ENCODE assay signal across 10 mouse cellular contexts in genomic region chr2:164803201-164803920, GRCm38 (mm10). TPM values are rescaled to one million over a fixed set of nuclear protein-coding genes. Genes with fewer than 3 reads are reported as not detected.
A peak's percentile ranks its signal among the peaks of the same experiment; 100 is the strongest.
DNase-seq lines count a peak whose midpoint lies in the region; ATAC-seq and TF ChIP-seq lines count a peak whose summit lies in the region.
"Had no signal": no experiment of that assay in that cellular context is flagged by ENCODE, and none has a peak within 500 bp of the region (broad histone marks: within the 10 kb centered on the region; RNA-seq: fewer than 3 reads in every experiment).

No protein-coding gene starts in this region.

- no peak for DNase-seq in hindbrain, embryonic 10.5 days (ENCODE audit: low spot score)
- no peak for DNase-seq in layer of hippocampus, postnatal 25 days (ENCODE audit: extremely low spot score in 1 of 2, low spot score in 1 of 2)
- no peak for DNase-seq in lung, postnatal 10 days
- DNase-seq: lung, postnatal 36 days; thymus, adult 18-20 months had no signal

- H3ac ChIP-seq in C2C12 (ENCODE audit: control insufficient read depth, insufficient read length, low read depth): peak overlapping the region; percentile 61

- H3K9me3 ChIP-seq in erythroblast, embryonic 14.5 days (ENCODE audit: control insufficient read depth, low read length): no peaks in the 10 kb centered on the region
- no peaks in the 10 kb centered on the region for H3K9me3 ChIP-seq in hindbrain, embryonic 10.5 days
- H3K9me3 ChIP-seq in liver, embryonic 16.5 days (replicated peaks; ENCODE audit: control insufficient read depth, low read length): no peaks in the 10 kb centered on the region

- H3K27ac ChIP-seq in hindbrain, embryonic 10.5 days: no peak overlapping the region
- H3K27ac ChIP-seq in liver, embryonic 16.5 days (ENCODE audit: low read length): no peak overlapping the region

- peak overlapping the region; percentile 63 for H3K4me2 ChIP-seq in liver, embryonic 16.5 days (ENCODE audit: low read depth, low read length)

- peaks cover 53% of the 10 kb centered on the region for H3K36me3 ChIP-seq in erythroblast, embryonic 14.5 days (ENCODE audit: control insufficient read depth)
- peaks cover 29% of the 10 kb centered on the region for H3K36me3 ChIP-seq in C2C12 (ENCODE audit: control insufficient read depth, insufficient read depth)
- peaks cover 45% of the 10 kb centered on the region for H3K36me3 ChIP-seq in hindbrain, embryonic 10.5 days
- H3K36me3 ChIP-seq in liver, embryonic 16.5 days (ENCODE audit: control insufficient read depth, insufficient read depth): peaks cover 15% of the 10 kb centered on the region

- H3K4me1 ChIP-seq in erythroblast, embryonic 14.5 days (ENCODE audit: control insufficient read depth): peaks cover 48% of the 10 kb centered on the region
- H3K4me1 ChIP-seq in hindbrain, embryonic 10.5 days (replicated peaks): peaks cover 27% of the 10 kb centered on the region
- peaks cover 28% of the 10 kb centered on the region for H3K4me1 ChIP-seq in liver, embryonic 16.5 days (ENCODE audit: control insufficient read depth, low read depth, low read length)

- 95% methylated on average over 16 of the region's 16 CpGs for WGBS in hindbrain, embryonic 10.5 days
- WGBS in liver, embryonic 16.5 days (ENCODE audit: insufficient replicate concordance): 67% methylated on average over 16 of the region's 16 CpGs

- H3K79me3 ChIP-seq in C2C12 (ENCODE audit: low read depth): peaks cover 22% of the 10 kb centered on the region

- TF ChIP-seq CTCF in C2C12 (IDR thresholded peaks at IDR 0.05; ENCODE audit: control insufficient read depth, insufficient read depth, insufficient read length): no peak

- no peak for ATAC-seq in erythroblast, adult 5-6 weeks (replicated peaks; ENCODE audit: low FRiP score, poor library complexity, severe bottlenecking)
- ATAC-seq in liver, embryonic 16.5 days (ENCODE audit: low read depth): no peak
- ATAC-seq in megakaryocyte progenitor cell, adult 5-6 weeks (replicated peaks; ENCODE audit: poor library complexity): no peak

- peaks cover 48% of the 10 kb centered on the region for H3K79me2 ChIP-seq in C2C12 (ENCODE audit: control insufficient read depth, insufficient read depth)

- peak overlapping the region; percentile 93 for H3K9ac ChIP-seq in liver, embryonic 16.5 days (ENCODE audit: low read depth, low read length)

- H3K27me3 ChIP-seq in erythroblast, embryonic 14.5 days (ENCODE audit: control insufficient read depth): no peaks in the 10 kb centered on the region
- no peaks in the 10 kb centered on the region for H3K27me3 ChIP-seq in C2C12 (ENCODE audit: control insufficient read depth, insufficient read depth, insufficient read length)
- H3K27me3 ChIP-seq in hindbrain, embryonic 10.5 days (ENCODE audit: insufficient read depth, poor library complexity, severe bottlenecking): no peaks in the 10 kb centered on the region
- no peaks in the 10 kb centered on the region for H3K27me3 ChIP-seq in liver, embryonic 16.5 days (ENCODE audit: control insufficient read depth, insufficient read depth, low read depth, low read length)

- H3K4me3 ChIP-seq in erythroblast, embryonic 14.5 days (replicated peaks): peak overlapping the region; percentile 78
- peak overlapping the region; percentile 94 for H3K4me3 ChIP-seq in C2C12 (ENCODE audit: insufficient read depth, poor library complexity, severe bottlenecking)
- peak overlapping the region; percentile 85 for H3K4me3 ChIP-seq in hindbrain, embryonic 10.5 days
- peak overlapping the region; percentile 96 for H3K4me3 ChIP-seq in liver, embryonic 16.5 days (ENCODE audit: low read depth, low read length)

TF ChIP-seq in C2C12, 6 proteins besides CTCF, POLR2A, EP300 and RAD21:
- no peak for TF ChIP-seq USF1 (IDR thresholded peaks at IDR 0.05; ENCODE audit: low read depth)
- TF ChIP-seq MYOG (IDR thresholded peaks at IDR 0.05; ENCODE audit: control insufficient read depth, extremely low read depth, insufficient read length): no peak
- no peak for TF ChIP-seq MAX (IDR thresholded peaks at IDR 0.05)
- no peak for TF ChIP-seq CEBPB (IDR thresholded peaks at IDR 0.05; ENCODE audit: low read depth)
- no peak for TF ChIP-seq FOSL1 (IDR thresholded peaks at IDR 0.05; ENCODE audit: insufficient read depth, low read length, poor library complexity, severe bottlenecking)
- no peak for TF ChIP-seq MYOD1 (IDR thresholded peaks at IDR 0.05; ENCODE audit: control insufficient read depth, insufficient read length, low read depth)

RNA-seq across cellular contexts. Expression of gene Acot8, which starts 1.3 kb away (rescaled TPM):
- polyA plus RNA-seq in erythroblast, embryonic 14.5 days (2012): 7.0 and 9.2 TPM in 2 replicates
- total RNA-seq in erythroblast, adult 5-6 weeks (2015; ENCODE audit: low replicate concordance): 9.6 and 10.0 TPM in 2 replicates
- total RNA-seq in erythroblast, adult 5-6 weeks (2017; ENCODE audit: low replicate concordance): 15.8 and 20.8 TPM in 2 replicates
- polyA plus RNA-seq in C2C12 (2012; fragmentation: generic; extraction: Trizol): 20.5 TPM
- 16.5 and 17.7 TPM in 2 replicates for polyA plus RNA-seq in hindbrain, embryonic 10.5 days (2016; fragmentation: Nextera tagmentation; extraction: Ambion mirVana)
- 19.8 and 20.6 TPM in 2 replicates for polyA plus RNA-seq in liver, embryonic 16.5 days (2015; fragmentation: Nextera tagmentation; extraction: Ambion mirVana)
- 13.2 and 14.2 TPM in 2 replicates for total RNA-seq in megakaryocyte progenitor cell, adult 5-6 weeks (2015)
- total RNA-seq in megakaryocyte progenitor cell, adult 5-6 weeks (2017): 22.2 and 26.4 TPM in 2 replicates
- 10 to 100 TPM; 24.3 to 25.4 TPM for total RNA-seq in layer of hippocampus, postnatal 25 days (2021)

RNA-seq across cellular contexts. Expression of gene Zswim3, which starts 1.5 kb away (rescaled TPM):
- 0.08 and 0.10 TPM in 2 replicates for polyA plus RNA-seq in erythroblast, embryonic 14.5 days (2012)
- 0.58 and 1.9 TPM in 2 replicates for total RNA-seq in erythroblast, adult 5-6 weeks (2015; ENCODE audit: low replicate concordance)
- 2.0 and 4.5 TPM in 2 replicates for total RNA-seq in erythroblast, adult 5-6 weeks (2017; ENCODE audit: low replicate concordance)
- polyA plus RNA-seq in C2C12 (2012; fragmentation: generic; extraction: Trizol): 2.9 TPM
- 9.3 and 12.4 TPM in 2 replicates for polyA plus RNA-seq in hindbrain, embryonic 10.5 days (2016; fragmentation: Nextera tagmentation; extraction: Ambion mirVana)
- 4.3 TPM in 2 replicates for polyA plus RNA-seq in liver, embryonic 16.5 days (2015; fragmentation: Nextera tagmentation; extraction: Ambion mirVana)
- 4.3 and 6.7 TPM in 2 replicates for total RNA-seq in megakaryocyte progenitor cell, adult 5-6 weeks (2015)
- 2.5 and 2.8 TPM in 2 replicates for total RNA-seq in megakaryocyte progenitor cell, adult 5-6 weeks (2017)
- 1 to 10 TPM; 7.8 to 9.3 TPM for total RNA-seq in layer of hippocampus, postnatal 25 days (2021)

RNA-seq across cellular contexts. Expression of gene Snx21, which starts 17.7 kb away (rescaled TPM):
- polyA plus RNA-seq in erythroblast, embryonic 14.5 days (2012): 1.5 and 2.4 TPM in 2 replicates
- 2.1 and 2.9 TPM in 2 replicates for total RNA-seq in erythroblast, adult 5-6 weeks (2015; ENCODE audit: low replicate concordance)
- 0.43 and 0.98 TPM in 2 replicates for total RNA-seq in erythroblast, adult 5-6 weeks (2017; ENCODE audit: low replicate concordance)
- polyA plus RNA-seq in C2C12 (2012; fragmentation: generic; extraction: Trizol): 19.5 TPM
- 10.8 and 13.7 TPM in 2 replicates for polyA plus RNA-seq in hindbrain, embryonic 10.5 days (2016; fragmentation: Nextera tagmentation; extraction: Ambion mirVana)
- polyA plus RNA-seq in liver, embryonic 16.5 days (2015; fragmentation: Nextera tagmentation; extraction: Ambion mirVana): 9.4 and 12.1 TPM in 2 replicates
- 0.42 and 0.49 TPM in 2 replicates for total RNA-seq in megakaryocyte progenitor cell, adult 5-6 weeks (2015)
- total RNA-seq in megakaryocyte progenitor cell, adult 5-6 weeks (2017): 0.37 and 0.88 TPM in 2 replicates
- total RNA-seq in layer of hippocampus, postnatal 25 days (2021): 10 to 100 TPM; 38.0 to 45.8 TPM

RNA-seq across cellular contexts. Expression of gene Zswim1, which starts 19.1 kb away (rescaled TPM):
- 0.69 and 0.71 TPM in 2 replicates for polyA plus RNA-seq in erythroblast, embryonic 14.5 days (2012)
- total RNA-seq in erythroblast, adult 5-6 weeks (2015; ENCODE audit: low replicate concordance): 1.5 and 2.1 TPM in 2 replicates
- 0.60 and 1.1 TPM in 2 replicates for total RNA-seq in erythroblast, adult 5-6 weeks (2017; ENCODE audit: low replicate concordance)
- 10.0 TPM for polyA plus RNA-seq in C2C12 (2012; fragmentation: generic; extraction: Trizol)
- polyA plus RNA-seq in hindbrain, embryonic 10.5 days (2016; fragmentation: Nextera tagmentation; extraction: Ambion mirVana): 25.1 and 27.5 TPM in 2 replicates
- polyA plus RNA-seq in liver, embryonic 16.5 days (2015; fragmentation: Nextera tagmentation; extraction: Ambion mirVana): 3.4 and 4.1 TPM in 2 replicates
- total RNA-seq in megakaryocyte progenitor cell, adult 5-6 weeks (2015): 6.3 and 9.0 TPM in 2 replicates
- total RNA-seq in megakaryocyte progenitor cell, adult 5-6 weeks (2017): 3.1 and 4.4 TPM in 2 replicates
- 10 to 100 TPM; 22.7 to 22.9 TPM for total RNA-seq in layer of hippocampus, postnatal 25 days (2021)

RNA-seq across cellular contexts. Expression of gene Tnnc2, which starts 23.6 kb away (rescaled TPM):
- not detected in 2 replicates for polyA plus RNA-seq in erythroblast, embryonic 14.5 days (2012)
- total RNA-seq in erythroblast, adult 5-6 weeks (2015; ENCODE audit: low replicate concordance): not detected in 2 replicates
- not detected in 2 replicates for total RNA-seq in erythroblast, adult 5-6 weeks (2017; ENCODE audit: low replicate concordance)
- polyA plus RNA-seq in C2C12 (2012; fragmentation: generic; extraction: Trizol): 4.7 TPM
- polyA plus RNA-seq in hindbrain, embryonic 10.5 days (2016; fragmentation: Nextera tagmentation; extraction: Ambion mirVana): not detected in 2 replicates
- polyA plus RNA-seq in liver, embryonic 16.5 days (2015; fragmentation: Nextera tagmentation; extraction: Ambion mirVana): 29.4 and 67.5 TPM in 2 replicates
- total RNA-seq in megakaryocyte progenitor cell, adult 5-6 weeks (2015): not detected in 2 replicates
- not detected in 2 replicates for total RNA-seq in megakaryocyte progenitor cell, adult 5-6 weeks (2017)
- total RNA-seq in layer of hippocampus, postnatal 25 days (2021): not detected
